Mouse (Mus musculus) megakaryocyte, embryonic 14.5 days (primary cell): ENCODE measurements around the gene Srbd1.

Experiments
- FLI1 ChIP-seq: IDR thresholded peaks from 2 replicates; pipeline ENCODE4 v1.6.1; 2012; ENCODE audit warnings: low read length, inconsistent platforms, mixed read lengths
- GATA1 ChIP-seq: IDR thresholded peaks from 3 replicates; pipeline ENCODE4 v1.6.1; 2012; ENCODE audit warnings: mixed read lengths, low read length, inconsistent platforms, borderline replicate concordance

DNA sequence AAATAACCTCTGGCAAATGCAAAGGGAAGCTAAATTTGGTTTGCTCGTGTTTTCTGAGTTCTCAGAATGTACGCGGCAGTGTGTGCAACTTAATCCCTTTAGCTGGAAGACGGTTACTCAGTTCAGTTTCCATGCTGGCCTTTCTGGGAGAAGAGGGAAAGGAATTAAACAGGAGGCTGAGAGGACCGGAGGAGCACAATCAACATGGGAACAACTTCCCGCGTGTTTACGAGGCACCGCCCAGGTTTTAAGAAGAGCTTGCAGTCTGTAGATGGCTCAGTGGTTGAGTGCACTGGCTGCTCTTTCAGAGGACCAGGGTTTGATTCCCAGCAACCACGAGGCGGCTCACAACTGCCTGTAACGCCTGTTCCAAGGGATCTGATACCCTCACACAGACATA lies 109.8 kb downstream of the Srbd1 start:
- TF ChIP-seq FLI1 (no peak), GATA1 (no peak)
